Mouse (Mus musculus) liver, embryonic 13.5 days (tissue): ENCODE results near the gene C5ar1. TPM values are rescaled to one million over a fixed set of nuclear protein-coding genes. Genes with fewer than 3 reads are reported as not detected.

ENCODE experiments used
- ATAC-seq: fragments of 200-750 bp; cut with Nextera tagmentation; 2 replicates; pipeline ENCODE4 v1.8.0; 2017; ENCODE audit warnings: low read depth, mild to moderate bottlenecking, moderate number of reproducible peaks, moderate library complexity
- DNase-seq: peaks from one replicate; pipeline ENCODE4 v3.0.0; 2022
- H3K27ac ChIP-seq: fragments of 300-500 bp; sonication (generic); 2 replicates; pipeline ENCODE4 v1.5.1; 2015; ENCODE audit warnings: moderate library complexity, mild to moderate bottlenecking, inconsistent platforms
- H3K27me3 ChIP-seq: fragments of 300-500 bp; sonication (generic); 2 replicates; pipeline ENCODE4 v1.6.1; 2015; ENCODE audit warnings: mild to moderate bottlenecking, inconsistent platforms
- H3K36me3 ChIP-seq: fragments of 300-500 bp; sonication (generic); 2 replicates; pipeline ENCODE4 v1.6.1; 2015; ENCODE audit warnings: mild to moderate bottlenecking, inconsistent platforms
- H3K4me1 ChIP-seq: fragments of 300-500 bp; sonication (generic); replicated peaks from 2 replicates; pipeline ENCODE4 v1.6.1; 2015; ENCODE audit warnings: inconsistent platforms
- H3K4me2 ChIP-seq: fragments of 300-500 bp; sonication (generic); 2 replicates; pipeline ENCODE4 v1.6.1; 2015; ENCODE audit warnings: inconsistent platforms, mild to moderate bottlenecking, moderate library complexity
- H3K4me3 ChIP-seq: fragments of 300-500 bp; sonication (generic); replicated peaks from 2 replicates; pipeline ENCODE4 v1.5.1; 2015; ENCODE audit warnings: mild to moderate bottlenecking, inconsistent platforms
- H3K9ac ChIP-seq: fragments of 300-500 bp; sonication (generic); 2 replicates; pipeline ENCODE4 v1.6.1; 2015; ENCODE audit warnings: mild to moderate bottlenecking, inconsistent platforms
- H3K9me3 ChIP-seq: fragments of 300-500 bp; sonication (generic); replicated peaks from 2 replicates; pipeline ENCODE4 v1.6.1; 2016; ENCODE audit warnings: inconsistent platforms
- WGBS: fragments of 180-500 bp; shearing (Covaris S2); methylation state at CpG from one replicate; pipeline ENCODE4 v1.1.7; 2015; ENCODE audit not compliant: insufficient replicate concordance; 5-methylcytosine and 5-hydroxymethylcytosine counted together
- polyA plus RNA-seq: library from polyadenylated mRNA; unstranded; fragments of >200 nt; fragmentation: Nextera tagmentation; extraction: Ambion mirVana; gene quantifications from 2 replicates; pipeline ENCODE4 v1.2.1, GENCODE M21; 2015

C5ar1 gene
- polyA plus RNA-seq, 1 experiment from 2014 or later, result 1.4 TPM

DNA sequence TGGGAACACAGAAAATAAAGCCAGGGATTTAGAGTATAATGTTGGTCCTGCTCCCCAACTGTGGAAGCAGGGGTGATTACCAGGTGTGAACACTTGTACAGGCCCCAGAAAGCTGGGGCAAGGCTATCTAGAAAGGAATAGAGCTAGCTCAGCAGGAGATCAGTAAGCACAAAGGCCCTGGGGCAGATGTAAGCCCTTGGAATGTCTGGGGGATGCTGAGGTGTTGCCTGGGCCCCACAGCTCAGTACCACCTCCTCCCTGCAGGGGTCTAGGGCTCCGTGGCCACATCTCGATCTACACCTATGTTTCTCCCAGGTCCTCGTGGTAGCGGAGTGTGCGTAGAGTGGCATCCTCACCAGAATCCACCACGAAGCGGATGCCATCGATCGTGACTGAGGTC, 45.4 kb downstream of the C5ar1 start:
- no peak for ATAC-seq
- H3K36me3 ChIP-seq, result peaks cover 66% of the 10 kb centered on the region

DNA sequence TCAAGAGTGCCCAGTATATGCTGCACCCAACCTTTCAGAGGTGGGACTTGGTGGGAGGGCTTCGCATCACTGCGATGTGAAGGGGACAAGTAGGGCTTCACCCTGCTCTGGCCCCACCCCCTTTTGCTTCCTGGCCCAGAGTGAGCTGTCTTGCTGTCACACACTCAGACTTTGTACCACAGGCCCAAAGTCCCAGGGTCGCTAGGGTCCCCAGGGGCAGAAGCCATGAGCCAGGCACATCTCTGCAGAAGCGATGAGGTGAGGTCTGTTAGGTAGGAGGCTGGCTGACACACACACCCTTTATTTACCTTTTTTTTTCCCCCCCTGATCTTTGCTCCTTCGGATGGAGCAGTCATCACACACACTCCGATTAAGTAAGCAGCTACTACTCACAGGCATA, 46.1 kb downstream of the C5ar1 start:
- Histone ChIP-seq H3K9me3 (no peaks in the 10 kb centered on the region), H3K4me1 (no peaks in the 10 kb centered on the region; the same call in 1 of the 2 replicates), H3K4me2 (no peak overlapping the region), H3K9ac (no peak overlapping the region), H3K36me3 (peaks cover 66% of the 10 kb centered on the region), H3K4me3 (no peak overlapping the region), H3K27me3 (no peaks in the 10 kb centered on the region), H3K27ac (no peak overlapping the region)
- peak; percentile 39 for ATAC-seq
- 81% methylated on average over 6 of the region's 6 CpGs for WGBS
- DNase-seq, result no peak

More for the DNA sequence above, 45.4 kb downstream of the C5ar1 start:
- Histone ChIP-seq H3K27ac (no peak overlapping the region), H3K9me3 (no peaks in the 10 kb centered on the region), H3K9ac (no peak overlapping the region), H3K4me2 (no peak overlapping the region), H3K27me3 (no peaks in the 10 kb centered on the region), H3K4me1 (no peaks in the 10 kb centered on the region; the same call in 1 of the 2 replicates), H3K4me3 (no peak overlapping the region)
- DNase-seq, result no peak
- 89% methylated on average over 9 of the region's 9 CpGs for WGBS

GRCm38 (mm10) chr7:16210862-16211365, 48.4 kb downstream of the C5ar1 start:
- DNase-seq, result no peak
- 61% methylated on average over 12 of the region's 12 CpGs for WGBS
- Histone ChIP-seq H3K4me1 (no peaks in the 10 kb centered on the region; the same call in 1 of the 2 replicates), H3K4me2 (no peak overlapping the region), H3K27ac (no peak overlapping the region), H3K9me3 (no peaks in the 10 kb centered on the region), H3K9ac (no peak overlapping the region), H3K4me3 (no peak overlapping the region), H3K27me3 (no peaks in the 10 kb centered on the region), H3K36me3 (peaks cover 58% of the 10 kb centered on the region)
- ATAC-seq, result no peak

- H3K27me3 ChIP-seq, result no peaks in the 10 kb centered on the region
- no peak overlapping the region for H3K4me3 ChIP-seq
- WGBS, result 80% methylated on average over 21 of the region's 21 CpGs
- no peak overlapping the region for H3K9ac ChIP-seq
- no peak overlapping the region for H3K27ac ChIP-seq
- DNase-seq (no peak), ATAC-seq (no peak)
- H3K4me1 ChIP-seq, result no peaks in the 10 kb centered on the region; the same call in 1 of the 2 replicates
- H3K9me3 ChIP-seq, result no peaks in the 10 kb centered on the region
- H3K4me2 ChIP-seq, result no peak overlapping the region
- peaks cover 58% of the 10 kb centered on the region for H3K36me3 ChIP-seq
Measured at GRCm38 (mm10) chr7:16208781-16209665, 50.3 kb downstream of the C5ar1 start.

- Histone ChIP-seq H3K4me1 (no peaks in the 10 kb centered on the region; the same call in 1 of the 2 replicates), H3K4me3 (no peak overlapping the region), H3K9me3 (no peaks in the 10 kb centered on the region), H3K36me3 (peaks cover 62% of the 10 kb centered on the region), H3K27me3 (no peaks in the 10 kb centered on the region), H3K4me2 (no peak overlapping the region), H3K9ac (no peak overlapping the region), H3K27ac (no peak overlapping the region; the same call in 1 of the 2 replicates)
- WGBS, result 75% methylated on average over 10 of the region's 10 CpGs
- DNase-seq (no peak), ATAC-seq (peak; percentile 34; the same call in 1 of the 2 replicates)
Measured at GRCm38 (mm10) chr7:16207496-16207895, 51.8 kb downstream of the C5ar1 start.

- no peak for ATAC-seq
- Histone ChIP-seq H3K9me3 (no peaks in the 10 kb centered on the region), H3K27me3 (no peaks in the 10 kb centered on the region), H3K36me3 (peaks cover 66% of the 10 kb centered on the region), H3K4me2 (no peak overlapping the region), H3K27ac (no peak overlapping the region; the same call in none of the 2 replicates), H3K4me3 (no peak overlapping the region), H3K9ac (no peak overlapping the region), H3K4me1 (no peaks in the 10 kb centered on the region; the same call in 1 of the 2 replicates)
- no peak for DNase-seq
- WGBS, result 74% methylated on average over 7 of the region's 7 CpGs
Measured at GRCm38 (mm10) chr7:16207076-16207475, 52.3 kb downstream of the C5ar1 start.

GRCm38 (mm10) chr7:16204791-16205190, 54.5 kb downstream of the C5ar1 start:
- Histone ChIP-seq H3K9ac (no peak overlapping the region), H3K27me3 (no peaks in the 10 kb centered on the region), H3K4me2 (no peak overlapping the region), H3K9me3 (no peaks in the 10 kb centered on the region), H3K36me3 (peaks cover 68% of the 10 kb centered on the region), H3K4me3 (no peak overlapping the region), H3K27ac (no peak overlapping the region), H3K4me1 (no peaks in the 10 kb centered on the region)
- no peak for ATAC-seq
- 61% methylated on average over 9 of the region's 9 CpGs for WGBS
- no peak for DNase-seq

DNA sequence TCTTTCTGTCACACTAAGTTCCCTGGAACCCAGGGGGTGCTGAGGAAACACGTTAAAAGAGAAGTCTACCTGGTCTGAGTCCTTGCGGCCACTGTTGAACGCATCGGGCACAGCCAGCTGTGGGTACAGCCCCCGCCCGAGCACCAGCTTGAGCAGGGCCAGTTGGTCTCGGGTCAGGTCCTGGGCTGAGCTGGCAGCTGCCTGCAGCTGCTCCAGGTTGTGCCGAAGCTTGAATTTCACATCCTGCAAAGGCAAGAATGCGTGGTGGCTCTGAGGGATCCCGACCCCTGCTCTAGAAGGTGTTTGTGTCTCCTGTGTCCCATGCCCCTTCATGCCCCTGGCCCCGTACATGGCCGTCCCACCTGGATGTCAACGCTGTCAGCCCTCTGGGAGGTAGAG, 55.8 kb downstream of the C5ar1 start:
- WGBS, result 85% methylated on average over 13 of the region's 13 CpGs
- no peaks in the 10 kb centered on the region for H3K4me1 ChIP-seq
- no peak overlapping the region for H3K9ac ChIP-seq
- H3K4me2 ChIP-seq, result no peak overlapping the region
- DNase-seq, result no peak
- H3K27me3 ChIP-seq, result no peaks in the 10 kb centered on the region
- H3K27ac ChIP-seq, result no peak overlapping the region
- H3K36me3 ChIP-seq, result peaks cover 67% of the 10 kb centered on the region
- H3K9me3 ChIP-seq, result no peaks in the 10 kb centered on the region
- no peak for ATAC-seq
- no peak overlapping the region for H3K4me3 ChIP-seq

- Histone ChIP-seq H3K4me2 (no peak overlapping the region), H3K4me3 (no peak overlapping the region), H3K9me3 (no peaks in the 10 kb centered on the region), H3K36me3 (peaks cover 72% of the 10 kb centered on the region), H3K4me1 (no peaks in the 10 kb centered on the region), H3K27ac (no peak overlapping the region), H3K27me3 (no peaks in the 10 kb centered on the region), H3K9ac (no peak overlapping the region)
- WGBS, result 77% methylated on average over 15 of the region's 15 CpGs
- no peak for ATAC-seq
- DNase-seq, result no peak
Measured at GRCm38 (mm10) chr7:16202756-16203504, 56.4 kb downstream of the C5ar1 start.

DNA sequence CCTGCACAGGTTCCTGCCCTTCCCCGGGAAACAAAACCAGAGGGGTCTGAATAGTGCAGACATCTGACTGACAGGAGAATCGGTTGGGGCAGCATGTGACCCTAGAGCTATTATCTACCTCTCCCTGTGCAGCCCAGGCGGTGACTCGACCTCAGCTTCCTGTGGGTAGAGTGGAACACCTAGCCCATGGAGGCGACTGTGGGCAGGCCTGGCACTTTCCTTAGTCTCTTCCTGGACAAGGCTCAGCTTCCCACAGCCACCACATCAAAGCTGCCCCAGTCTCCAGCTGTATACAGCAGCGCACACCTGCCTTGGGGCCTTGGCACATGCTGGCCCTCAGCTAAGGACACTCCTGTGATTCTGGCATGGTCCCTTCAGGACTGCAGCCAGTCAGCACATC, 58.2 kb downstream of the C5ar1 start:
- Histone ChIP-seq H3K4me3 (no peak overlapping the region), H3K9me3 (no peaks in the 10 kb centered on the region), H3K9ac (no peak overlapping the region), H3K27ac (no peak overlapping the region), H3K4me1 (no peaks in the 10 kb centered on the region), H3K4me2 (no peak overlapping the region), H3K27me3 (no peaks in the 10 kb centered on the region), H3K36me3 (peaks cover 79% of the 10 kb centered on the region)
- ATAC-seq, result no peak
- DNase-seq, result no peak
- WGBS, result 34% methylated on average over 6 of the region's 6 CpGs

DNA sequence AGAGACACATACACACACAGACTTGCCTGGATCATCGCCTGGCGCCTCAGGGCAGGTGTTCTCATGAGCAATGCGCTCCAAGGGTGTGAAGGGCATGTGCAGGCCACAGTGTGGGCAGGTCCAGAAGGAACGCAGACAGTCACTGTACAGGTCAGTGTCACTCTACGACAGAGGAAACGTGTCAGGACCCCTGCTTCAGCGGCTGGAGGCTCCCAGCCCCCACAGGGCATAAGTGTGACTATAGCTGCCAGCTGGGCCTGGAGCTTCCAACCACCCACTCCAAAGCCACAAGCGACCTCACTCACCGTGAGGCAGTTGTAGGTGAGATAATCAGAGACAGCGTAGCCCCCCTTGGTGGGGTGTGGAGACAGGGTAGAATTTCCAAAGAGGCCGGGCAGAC, 60.8 kb downstream of the C5ar1 start:
- Histone ChIP-seq H3K27me3 (no peaks in the 10 kb centered on the region), H3K9ac (no peak overlapping the region), H3K4me2 (no peak overlapping the region), H3K27ac (no peak overlapping the region), H3K36me3 (peaks cover 53% of the 10 kb centered on the region), H3K4me3 (no peak overlapping the region), H3K4me1 (0 out of 2 replicates have a peak, but pooled peaks cover 3% of the 10 kb centered on the region), H3K9me3 (no peaks in the 10 kb centered on the region)
- 78% methylated on average over 11 of the region's 11 CpGs for WGBS
- DNase-seq (no peak), ATAC-seq (no peak)
